Mouse (Mus musculus) adrenal gland, postnatal 36 days (tissue): ENCODE results near the gene Cenpo. TPM values are rescaled to one million over a fixed set of nuclear protein-coding genes. Genes with fewer than 3 reads are reported as not detected.
A peak's percentile ranks its signal among the peaks of the same experiment; 100 is the strongest.
"Not testable (repeated sequence)": the region's sequence is repeated elsewhere in the genome, so short reads cannot be mapped to it uniquely, and the experiment has no call there.

Experiments used
- DNase-seq, 2 experiments: peaks; one replicate each; pipeline ENCODE4 v3.0.0; 2021; ENCODE audit warnings: mixed read lengths in 1 of 2
- long read RNA-seq, 2 experiments: library from polyadenylated mRNA; stranded (forward); transcript quantifications; one replicate each; pipeline ENCODE4 v2.0.0; 2021; ENCODE audit warnings: borderline sequencing depth in 2 of 2
- total RNA-seq, 2 experiments: library from RNA; stranded (reverse); gene quantifications; 2 replicates each; pipeline ENCODE4 v1.2.3; 2021

The Cenpo gene
- total RNA-seq: 1 to 10 TPM; 8.1 to 8.7 TPM
- long read RNA-seq, experiment 1, full-length matches to known transcripts: 2 of 6 reads
- long read RNA-seq, experiment 1, partial matches to known transcripts: 3 of 6 reads
- long read RNA-seq, experiment 1, other reads (novel, unspliced or antisense): 1 of 6 reads
- long read RNA-seq, experiment 2, full-length matches to known transcripts: 1 of 3 reads
- long read RNA-seq, experiment 2, partial matches to known transcripts: 0 of 3 reads
- long read RNA-seq, experiment 2, other reads (novel, unspliced or antisense): 2 of 3 reads

GRCm38 (mm10) chr12:4233572-4234508 is at the start of gene Cenpo, which contains the start of gene Ptrhd1:
Cenpo (minus strand) TSS chr12:4234294.
Ptrhd1 (plus strand) TSS chr12:4234027.
- peak; percentile 95 for DNase-seq

- no peak for DNase-seq
Observed at GRCm38 (mm10) chr12:4279878-4280277, 45.8 kb upstream of the Cenpo start.

- no peak for DNase-seq
Observed at GRCm38 (mm10) chr12:4278978-4279755, 45.1 kb upstream of the Cenpo start.

- no peak for DNase-seq
Observed at GRCm38 (mm10) chr12:4271078-4271477, 37.0 kb upstream of the Cenpo start.

GRCm38 (mm10) chr12:4267765-4268164 is 33.7 kb upstream of the Cenpo start:
- peak in 1 of 2 experiments; percentile 7 for DNase-seq

- no peak for DNase-seq
Observed at GRCm38 (mm10) chr12:4252742-4253655, 18.9 kb upstream of the Cenpo start.

- DNase-seq: no peak
Observed at GRCm38 (mm10) chr12:4249786-4250185, 15.7 kb upstream of the Cenpo start.

GRCm38 (mm10) chr12:4245742-4246141 is 11.6 kb upstream of the Cenpo start:
- no peak for DNase-seq

GRCm38 (mm10) chr12:4243805-4244204 is 9.7 kb upstream of the Cenpo start:
- DNase-seq: no peak

GRCm38 (mm10) chr12:4240281-4240680 is 6.2 kb upstream of the Cenpo start:
- DNase-seq: not testable (repeated sequence)

- DNase-seq: no peak
Observed at GRCm38 (mm10) chr12:4237481-4237880, 3.4 kb upstream of the Cenpo start.

- no peak for DNase-seq
Observed at GRCm38 (mm10) chr12:4232777-4233176, 1.3 kb downstream of the Cenpo start.

- no peak for DNase-seq
Observed at GRCm38 (mm10) chr12:4230156-4230555, 3.9 kb downstream of the Cenpo start.

- DNase-seq: peak; percentile 83 to 88
Observed at GRCm38 (mm10) chr12:4212908-4213307, 21.2 kb downstream of the Cenpo start.

GRCm38 (mm10) chr12:4211174-4211573 is 22.9 kb downstream of the Cenpo start:
- DNase-seq: no peak

GRCm38 (mm10) chr12:4209196-4209595 is 24.9 kb downstream of the Cenpo start:
- no peak for DNase-seq

- peak; percentile 65 to 76 for DNase-seq
Observed at GRCm38 (mm10) chr12:4208405-4209133, 25.5 kb downstream of the Cenpo start.

- no peak for DNase-seq
Observed at GRCm38 (mm10) chr12:4206106-4206505, 28.0 kb downstream of the Cenpo start.

- no peak for DNase-seq
Observed at GRCm38 (mm10) chr12:4202206-4202605, 31.9 kb downstream of the Cenpo start.

GRCm38 (mm10) chr12:4201454-4202200 is 32.5 kb downstream of the Cenpo start:
- DNase-seq: peak; percentile 42 to 44
